Mouse (Mus musculus) MEL (cell line): ENCODE results near the gene Nod1. TPM values are rescaled to one million over a fixed set of nuclear protein-coding genes. Genes with fewer than 3 reads are reported as not detected.
"Not testable (repeated sequence)": the region's sequence is repeated elsewhere in the genome, so short reads cannot be mapped to it uniquely, and the experiment has no call there.

Source experiments
- DNase-seq: peaks from one replicate; pipeline ENCODE4 v3.0.0; 2011; ENCODE audit warnings: low read depth, low spot score
- H3K27ac ChIP-seq: 2 replicates; pipeline ENCODE4 v1.5.1; 2012; ENCODE audit warnings: low read depth, mild to moderate bottlenecking, control low read depth, low read length, moderate library complexity; ENCODE audit not compliant: control insufficient read depth
- H3K27me3 ChIP-seq, 2 experiments: fragments of 150-350 bp in 1 of 2; sonication (generic) in 1 of 2; 2 replicates each; pipeline ENCODE4 v1.6.1; 2012; ENCODE audit warnings: low read length in 2 of 2, mild to moderate bottlenecking in 2 of 2, improper control_type of control experiment in 1 of 2, moderate library complexity in 1 of 2; ENCODE audit not compliant: insufficient read depth in 2 of 2, control insufficient read depth in 1 of 2
- H3K36me3 ChIP-seq, 2 experiments: 2 replicates each; pipeline ENCODE4 v1.6.1; 2012 to 2014; ENCODE audit warnings: low read length in 2 of 2, improper control_type of control experiment in 1 of 2, inconsistent platforms in 1 of 2, mild to moderate bottlenecking in 1 of 2; ENCODE audit not compliant: insufficient read depth in 2 of 2, control insufficient read depth in 1 of 2
- H3K4me1 ChIP-seq, 2 experiments: fragments of 150-350 bp in 1 of 2; sonication (generic) in 1 of 2; 2 replicates each; pipeline ENCODE4 v1.6.1; 2012; ENCODE audit warnings: low read length in 2 of 2, improper control_type of control experiment in 1 of 2, mild to moderate bottlenecking in 1 of 2; ENCODE audit not compliant: insufficient read depth in 2 of 2, control insufficient read depth in 1 of 2
- H3K4me3 ChIP-seq, 2 experiments: fragments of 150-350 bp in 1 of 2; sonication (generic) in 1 of 2; 2 replicates each; pipeline ENCODE4 v1.5.1; 2012; ENCODE audit warnings: low read depth in 2 of 2, low read length in 2 of 2, mild to moderate bottlenecking in 2 of 2, moderate library complexity in 2 of 2, control low read depth in 1 of 2, improper control_type of control experiment in 1 of 2; ENCODE audit not compliant: control insufficient read depth in 1 of 2, insufficient read depth in 1 of 2
- H3K79me2 ChIP-seq: 2 replicates; pipeline ENCODE4 v1.6.1; 2012; ENCODE audit warnings: mild to moderate bottlenecking, low read length, moderate library complexity; ENCODE audit not compliant: control insufficient read depth, poor library complexity, insufficient read depth
- H3K9ac ChIP-seq: 2 replicates; pipeline ENCODE4 v1.6.1; 2012; ENCODE audit warnings: low read depth, mild to moderate bottlenecking, control low read depth, low read length, moderate library complexity; ENCODE audit not compliant: control insufficient read depth, poor library complexity, severe bottlenecking
- H3K9me3 ChIP-seq: fragments of 150-350 bp; sonication (generic); replicated peaks from 2 replicates; pipeline ENCODE4 v1.6.1; 2012; ENCODE audit warnings: mild to moderate bottlenecking, low read length, improper control_type of control experiment, moderate library complexity; ENCODE audit not compliant: insufficient read depth
- CHD2 ChIP-seq: IDR thresholded peaks from 2 replicates; pipeline ENCODE4 v1.6.1; 2011; ENCODE audit warnings: low read length, improper control_type of control experiment
- ELF1 ChIP-seq: IDR thresholded peaks from 2 replicates; pipeline ENCODE4 v1.6.1; 2014; ENCODE audit warnings: low read depth, mild to moderate bottlenecking, inconsistent platforms, low read length, improper control_type of control experiment, moderate library complexity
- EP300 ChIP-seq, 2 experiments: IDR thresholded peaks; 2 replicates each; pipeline ENCODE4 v1.6.1; 2011; ENCODE audit warnings: improper control_type of control experiment in 2 of 2, low read length in 2 of 2, low read depth in 1 of 2, mild to moderate bottlenecking in 1 of 2
- GATA1 ChIP-seq: IDR thresholded peaks from 2 replicates; pipeline ENCODE4 v1.6.1; 2011; ENCODE audit warnings: low read depth, low read length, improper control_type of control experiment
- JUND ChIP-seq: IDR thresholded peaks from 2 replicates; pipeline ENCODE4 v1.6.1; 2011; ENCODE audit warnings: low read depth, mild to moderate bottlenecking, improper control_type of control experiment, low read length
- MAX ChIP-seq: IDR thresholded peaks from 2 replicates; pipeline ENCODE4 v1.6.1; 2011; ENCODE audit warnings: low read length, improper control_type of control experiment
- MAZ ChIP-seq: IDR thresholded peaks from 2 replicates; pipeline ENCODE4 v1.6.1; 2012; ENCODE audit warnings: low read depth, mild to moderate bottlenecking, inconsistent platforms, low read length, improper control_type of control experiment
- MYB ChIP-seq: IDR thresholded peaks from 2 replicates; pipeline ENCODE4 v1.6.1; 2011; ENCODE audit warnings: mild to moderate bottlenecking, low read depth, low read length, improper control_type of control experiment
- NELFE ChIP-seq: IDR thresholded peaks from 2 replicates; pipeline ENCODE4 v1.6.1; 2011; ENCODE audit warnings: low read depth, low read length, improper control_type of control experiment
- POLR2A ChIP-seq, 2 experiments: IDR thresholded peaks; 2 replicates each; pipeline ENCODE4 v1.6.1; 2011 to 2012; ENCODE audit warnings: low read length in 2 of 2, mild to moderate bottlenecking in 2 of 2, control low read depth in 1 of 2, improper control_type of control experiment in 1 of 2, low read depth in 1 of 2, moderate library complexity in 1 of 2; ENCODE audit not compliant: control insufficient read depth in 1 of 2, insufficient read depth in 1 of 2, poor library complexity in 1 of 2
- POLR2AphosphoS5 ChIP-seq: IDR thresholded peaks from 2 replicates; pipeline ENCODE4 v1.6.1; 2012; ENCODE audit warnings: low read depth, borderline replicate concordance, mild to moderate bottlenecking, inconsistent platforms, low read length, moderate library complexity, mixed read lengths
- SIN3A ChIP-seq: IDR thresholded peaks from 2 replicates; pipeline ENCODE4 v1.6.1; 2012; ENCODE audit warnings: low read length, improper control_type of control experiment, inconsistent platforms
- SMC3 ChIP-seq: IDR thresholded peaks from 2 replicates; pipeline ENCODE4 v1.6.1; 2011; ENCODE audit warnings: low read depth, low read length, improper control_type of control experiment
- TAL1 ChIP-seq: IDR thresholded peaks from 2 replicates; pipeline ENCODE4 v1.6.1; 2012; ENCODE audit warnings: mild to moderate bottlenecking, inconsistent platforms, low read length, moderate library complexity, mixed read lengths
- UBTF ChIP-seq: IDR thresholded peaks from 2 replicates; pipeline ENCODE4 v1.6.1; 2012; ENCODE audit warnings: low read depth, mild to moderate bottlenecking, inconsistent platforms, low read length, improper control_type of control experiment, moderate library complexity, borderline replicate concordance; ENCODE audit not compliant: insufficient read depth
- ZMIZ1 ChIP-seq: IDR thresholded peaks from 2 replicates; pipeline ENCODE4 v1.6.1; 2012; ENCODE audit warnings: low read depth, mild to moderate bottlenecking, inconsistent platforms, low read length, improper control_type of control experiment, moderate library complexity
- polyA plus RNA-seq, 2 experiments: library from polyadenylated mRNA; stranded (reverse) in 1 of 2; unstranded in 1 of 2; fragments of >175 nt in 1 of 2; fragments of >200 nt in 1 of 2; gene quantifications; 2 replicates each; pipeline versions ENCODE4 v1.2.1 to v1.2.4; 2012; ENCODE audit warnings: low replicate concordance in 2 of 2, low read depth in 1 of 2; ENCODE audit not compliant: insufficient read length in 2 of 2, insufficient read depth in 1 of 2, missing spikeins in 1 of 2
- total RNA-seq: library from RNA; depleted of rRNA; stranded (reverse); fragments of 300-350 nt; gene quantifications from 2 replicates; pipeline ENCODE4 v1.2.3, GENCODE M21; 2012

The Nod1 gene
- total and polyA plus RNA-seq, 3 experiments: 0.12 to 0.21 TPM; not detected in 1

DNA sequence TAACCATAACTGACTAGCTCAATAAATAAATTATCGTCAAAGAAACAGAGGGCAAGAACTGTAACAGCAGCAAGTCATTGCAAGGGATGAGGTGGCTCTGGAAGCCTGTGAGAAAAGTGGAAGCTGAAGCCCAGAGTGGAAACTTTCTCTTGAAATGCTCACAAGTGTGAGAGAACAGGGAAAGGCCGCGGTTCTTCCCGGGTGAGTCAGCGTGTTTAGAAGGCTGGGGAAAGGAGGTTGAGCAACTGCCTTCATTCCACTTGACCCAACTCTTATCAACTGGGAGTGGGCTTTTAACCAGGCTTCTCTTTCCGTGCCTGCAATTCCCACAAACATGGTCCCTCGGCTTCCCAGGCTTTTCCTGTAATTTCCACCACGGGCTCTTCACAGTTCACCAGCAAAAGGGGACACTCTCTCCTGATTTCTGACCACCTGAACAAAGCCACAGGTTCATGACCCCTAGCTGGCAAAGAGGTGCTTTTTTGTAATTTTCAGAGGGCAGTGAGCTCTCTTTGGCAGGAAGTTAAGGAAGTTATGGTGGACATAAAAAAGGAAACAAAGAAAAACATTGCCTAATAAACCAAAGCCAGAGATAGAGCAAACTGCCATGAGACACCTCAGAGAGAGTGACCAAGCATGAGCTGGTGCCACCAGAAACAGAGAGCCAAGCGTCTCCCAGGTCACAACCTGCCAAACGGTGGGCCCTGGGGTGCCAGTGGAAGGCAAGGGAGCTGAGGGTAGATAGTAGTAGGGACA is 17.6 kb downstream of the Nod1 start:
- no peaks in the 10 kb centered on the region for H3K79me2 ChIP-seq
- no peaks in the 10 kb centered on the region for H3K9me3 ChIP-seq
- H3K27ac ChIP-seq: peak overlapping the region; percentile 38
- H3K4me3 ChIP-seq: peak overlapping the region; percentile 69 to 100
- H3K36me3 ChIP-seq: no peaks in the 10 kb centered on the region
- peak overlapping the region; percentile 71 for H3K9ac ChIP-seq
- no peaks in the 10 kb centered on the region for H3K27me3 ChIP-seq
- peaks cover 0 to 4% of the 10 kb centered on the region in 2 experiments; a peak in 1 of 4 replicates for H3K4me1 ChIP-seq
- DNase-seq: peak; percentile 40
- TF ChIP-seq MAZ (no peak), ELF1 (no peak), SIN3A (no peak), GATA1 (no peak), TAL1 (no peak), POLR2AphosphoS5 (no peak), POLR2A (IDR thresholded peaks at IDR 0.05; ENCODE audit: control insufficient read depth in 1 of 2, insufficient read depth in 1 of 2, low read depth in 1 of 2, low read length in 2 of 2, poor library complexity in 1 of 2) (no peak), MYB (no peak), JUND (no peak)

DNA sequence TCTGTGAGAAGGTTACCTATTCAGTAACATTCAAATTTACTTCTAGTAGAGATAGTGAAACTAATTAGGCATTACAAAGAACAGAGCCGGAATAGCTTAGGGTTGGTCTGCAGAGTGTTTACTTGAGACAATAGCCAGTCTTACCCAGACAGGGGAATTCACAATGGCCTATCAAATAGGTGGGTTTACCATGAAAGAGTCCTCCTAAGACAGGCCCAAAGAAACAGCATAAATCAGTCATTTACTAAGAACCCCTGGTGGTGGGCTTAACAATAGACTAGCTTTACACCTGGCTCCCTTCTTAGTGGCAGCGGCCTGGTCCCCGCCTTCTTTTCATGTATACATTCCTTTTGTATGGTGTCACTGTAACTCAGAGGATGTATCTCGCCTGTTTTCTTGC is 19.0 kb downstream of the Nod1 start:
- H3K79me2 ChIP-seq, DNase-seq, H3K36me3 ChIP-seq, H3K27ac ChIP-seq, H3K9me3 ChIP-seq, H3K4me1 ChIP-seq, H3K27me3 ChIP-seq, H3K9ac ChIP-seq, H3K4me3 ChIP-seq: not testable (repeated sequence)

DNA sequence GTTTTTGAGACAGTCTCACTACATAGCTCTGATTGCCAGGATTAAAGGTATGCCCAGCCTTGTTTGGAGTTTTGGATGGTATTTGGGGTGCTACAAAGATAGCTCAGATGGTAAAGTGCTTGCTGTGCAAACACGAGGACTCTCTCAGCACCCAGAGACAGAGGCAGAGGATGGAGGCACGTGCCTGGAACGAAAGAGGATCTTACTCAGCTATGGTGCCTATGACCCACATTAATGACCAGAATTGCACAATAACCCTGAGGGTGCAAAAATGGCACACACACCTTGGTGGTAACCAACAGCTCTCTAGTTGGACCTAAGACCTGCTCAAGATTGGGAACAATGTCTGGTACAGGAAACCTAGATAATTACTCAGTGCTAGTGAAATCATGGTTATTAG is 19.9 kb downstream of the Nod1 start:
- Histone ChIP-seq H3K27me3 (no peaks in the 10 kb centered on the region), H3K4me3 (no peak overlapping the region), H3K27ac (no peak overlapping the region), H3K79me2 (no peaks in the 10 kb centered on the region), H3K9me3 (no peaks in the 10 kb centered on the region), H3K4me1 (peaks cover 2 to 4% of the 10 kb centered on the region in 2 experiments; a peak in 1 of 4 replicates), H3K9ac (no peak overlapping the region), H3K36me3 (no peaks in the 10 kb centered on the region)
- DNase-seq: no peak
- no peak for TF ChIP-seq CHD2
- TF ChIP-seq POLR2A (IDR thresholded peaks at IDR 0.05; ENCODE audit: control insufficient read depth in 1 of 2, insufficient read depth in 1 of 2, low read depth in 1 of 2, low read length in 2 of 2, poor library complexity in 1 of 2): no peak
- no peak for TF ChIP-seq EP300 (IDR thresholded peaks at IDR 0.05; ENCODE audit: low read depth in 1 of 2, low read length in 2 of 2)
- TF ChIP-seq MAX: no peak
- no peak for TF ChIP-seq UBTF
- no peak for TF ChIP-seq NELFE
- no peak for TF ChIP-seq SMC3
- no peak for TF ChIP-seq POLR2AphosphoS5
- no peak for TF ChIP-seq ZMIZ1
- TF ChIP-seq MYB: no peak
